Mouse (Mus musculus): ENCODE results near the gene Khdrbs2. TPM values are rescaled to one million over a fixed set of nuclear protein-coding genes. Genes with fewer than 3 reads are reported as not detected.
A peak's percentile ranks its signal among the peaks of the same experiment; 100 is the strongest.

Gene Khdrbs2
- polyA plus RNA-seq (2016; fragmentation: Nextera tagmentation; extraction: Ambion mirVana) = 10.1 and 10.8 TPM in 2 replicates

- Histone ChIP-seq H3K9ac (peak within 1 kb of the TSS; percentile 58), H3K27ac (no peak within 1 kb of the TSS), H3K4me2 (replicated peaks) (peak within 1 kb of the TSS; percentile 64), H3K9me3 (no peaks in the 10 kb centered on the region), H3K36me3 (no peaks in the 10 kb centered on the region), H3K27me3 (no peaks in the 10 kb centered on the region), H3K4me1 (0 out of 2 replicates have a peak, but pooled peaks cover 3% of the 10 kb centered on the region), H3K4me3 (peak within 1 kb of the TSS; percentile 45)
- peak; percentile 100 for ATAC-seq (ENCODE audit: insufficient number of reproducible peaks, insufficient read depth, low FRiP score, low TSS enrichment)
- WGBS = under 1% methylated on average over 48 of the region's 53 CpGs
Measured at GRCm38 (mm10) chr1:32172506-32173239, at the start of gene Khdrbs2. Khdrbs2 (plus strand) TSS chr1:32172714.

DNA sequence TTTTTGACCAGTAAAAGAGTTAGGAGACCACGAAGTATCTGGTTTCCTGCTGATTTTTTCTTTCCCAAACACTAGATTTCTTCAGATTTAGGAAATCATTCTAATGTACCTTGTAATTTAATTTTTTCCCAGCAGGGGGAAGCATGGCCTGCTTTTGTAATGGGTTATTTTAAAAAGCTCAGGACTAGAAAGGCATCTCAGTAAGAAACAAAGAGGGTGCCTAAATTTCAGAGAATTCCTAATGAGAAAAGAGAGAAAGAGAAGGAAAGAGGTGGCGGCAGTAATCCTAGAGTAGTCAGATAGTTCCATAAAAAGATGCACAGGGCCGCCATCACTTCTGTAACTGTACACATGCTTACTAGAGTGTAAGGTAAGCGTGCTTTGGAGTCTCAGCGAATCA, 2.1 kb downstream of the Khdrbs2 start:
- no peaks in the 10 kb centered on the region for H3K9me3 ChIP-seq
- no peaks in the 10 kb centered on the region for H3K27me3 ChIP-seq
- no peak for ATAC-seq (ENCODE audit: insufficient number of reproducible peaks, insufficient read depth, low FRiP score, low TSS enrichment)
- H3K4me1 ChIP-seq = 0 out of 2 replicates have a peak, but pooled peaks cover 3% of the 10 kb centered on the region
- WGBS = 56% methylated on average over 5 of the region's 5 CpGs
- H3K9ac ChIP-seq = no peak overlapping the region
- H3K4me2 ChIP-seq (replicated peaks) = peak overlapping the region; percentile 30; the same call in 1 of the 2 replicates
- no peak overlapping the region for H3K4me3 ChIP-seq
- no peaks in the 10 kb centered on the region for H3K36me3 ChIP-seq
- no peak overlapping the region for H3K27ac ChIP-seq

- Histone ChIP-seq H3K36me3 (no peaks in the 10 kb centered on the region), H3K27ac (no peak overlapping the region), H3K4me1 (no peaks in the 10 kb centered on the region), H3K9me3 (no peaks in the 10 kb centered on the region), H3K4me3 (no peak overlapping the region), H3K4me2 (replicated peaks) (no peak overlapping the region), H3K27me3 (no peaks in the 10 kb centered on the region), H3K9ac (no peak overlapping the region)
- no peak; the same call in 1 of the 2 replicates for ATAC-seq (ENCODE audit: insufficient number of reproducible peaks, insufficient read depth, low FRiP score, low TSS enrichment)
- WGBS = 61% methylated on average over 1 of the region's 1 CpGs
Measured at GRCm38 (mm10) chr1:32199664-32200260, 27.2 kb downstream of the Khdrbs2 start.

GRCm38 (mm10) chr1:32248443-32248842, 75.9 kb downstream of the Khdrbs2 start:
- Histone ChIP-seq H3K36me3 (no peaks in the 10 kb centered on the region), H3K27ac (no peak overlapping the region), H3K4me1 (no peaks in the 10 kb centered on the region), H3K9me3 (no peaks in the 10 kb centered on the region), H3K4me2 (replicated peaks) (no peak overlapping the region), H3K27me3 (no peaks in the 10 kb centered on the region), H3K4me3 (no peak overlapping the region), H3K9ac (no peak overlapping the region)
- WGBS = 91% methylated on average over 5 of the region's 5 CpGs
- no peak for ATAC-seq (ENCODE audit: insufficient number of reproducible peaks, insufficient read depth, low FRiP score, low TSS enrichment)

GRCm38 (mm10) chr1:32249602-32250001, 77.1 kb downstream of the Khdrbs2 start:
- 97% methylated on average over 2 of the region's 2 CpGs for WGBS
- ATAC-seq (ENCODE audit: insufficient number of reproducible peaks, insufficient read depth, low FRiP score, low TSS enrichment) = no peak
- Histone ChIP-seq H3K4me3 (no peak overlapping the region), H3K36me3 (no peaks in the 10 kb centered on the region), H3K27ac (no peak overlapping the region), H3K27me3 (no peaks in the 10 kb centered on the region), H3K9ac (no peak overlapping the region), H3K4me1 (no peaks in the 10 kb centered on the region), H3K4me2 (replicated peaks) (no peak overlapping the region), H3K9me3 (no peaks in the 10 kb centered on the region)

DNA sequence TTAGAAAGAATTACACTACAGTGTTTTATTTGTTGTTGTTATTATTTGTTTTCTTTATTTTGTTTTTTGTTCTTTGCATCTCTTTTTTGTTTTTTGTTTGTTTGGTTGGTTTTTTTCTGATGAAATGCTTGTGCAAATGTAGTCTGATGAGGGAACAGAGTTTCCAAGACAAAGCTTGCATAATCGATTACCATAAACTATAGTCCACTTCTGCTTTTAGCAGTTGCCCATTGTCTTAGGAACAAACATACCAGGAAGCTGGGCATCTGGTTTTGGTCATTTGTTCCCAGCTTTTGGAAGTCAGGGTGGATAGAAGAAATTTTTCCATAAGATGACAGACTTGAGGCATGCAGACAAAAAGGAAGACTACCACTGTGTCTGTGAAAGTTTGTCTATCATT, 77.8 kb downstream of the Khdrbs2 start:
- ATAC-seq (ENCODE audit: insufficient number of reproducible peaks, insufficient read depth, low FRiP score, low TSS enrichment) = no peak
- Histone ChIP-seq H3K36me3 (no peaks in the 10 kb centered on the region), H3K9me3 (no peaks in the 10 kb centered on the region), H3K27me3 (no peaks in the 10 kb centered on the region), H3K4me3 (no peak overlapping the region), H3K27ac (no peak overlapping the region), H3K4me1 (no peaks in the 10 kb centered on the region), H3K9ac (no peak overlapping the region), H3K4me2 (replicated peaks) (no peak overlapping the region)
- 95% methylated on average over 1 of the region's 1 CpGs for WGBS

DNA sequence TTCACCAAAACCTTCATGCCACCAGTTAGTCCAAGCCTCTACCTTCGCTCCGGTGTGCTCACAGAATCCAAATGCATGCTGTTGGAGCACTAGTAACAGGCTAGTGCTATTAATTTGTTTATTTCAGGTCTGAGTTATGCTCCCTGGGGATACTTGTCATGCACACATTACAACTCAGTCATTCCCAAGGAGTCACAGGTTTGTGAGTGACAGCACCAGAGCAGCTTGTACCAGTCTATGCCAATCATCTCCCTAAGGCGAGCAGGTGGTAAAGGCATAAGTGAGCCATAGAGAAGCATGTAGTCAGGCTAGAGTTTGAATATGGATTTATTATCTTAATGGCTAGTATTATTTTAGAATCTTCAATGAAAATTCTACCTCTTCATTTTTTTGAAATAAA, 86.4 kb downstream of the Khdrbs2 start:
- no peak for ATAC-seq (ENCODE audit: insufficient number of reproducible peaks, insufficient read depth, low FRiP score, low TSS enrichment)
- Histone ChIP-seq H3K36me3 (no peaks in the 10 kb centered on the region), H3K4me1 (no peaks in the 10 kb centered on the region), H3K27me3 (no peaks in the 10 kb centered on the region), H3K9ac (no peak overlapping the region), H3K9me3 (no peaks in the 10 kb centered on the region), H3K4me3 (no peak overlapping the region), H3K4me2 (replicated peaks) (no peak overlapping the region), H3K27ac (no peak overlapping the region)
- WGBS = 93% methylated on average over 3 of the region's 3 CpGs

- WGBS = 82% methylated on average over 3 of the region's 3 CpGs
- ATAC-seq (ENCODE audit: insufficient number of reproducible peaks, insufficient read depth, low FRiP score, low TSS enrichment) = no peak
- no peaks in the 10 kb centered on the region for H3K27me3 ChIP-seq
- H3K4me3 ChIP-seq = no peak overlapping the region
- no peak overlapping the region for H3K4me2 ChIP-seq (replicated peaks)
- H3K9ac ChIP-seq = no peak overlapping the region
- no peaks in the 10 kb centered on the region for H3K4me1 ChIP-seq
- H3K36me3 ChIP-seq = no peaks in the 10 kb centered on the region
- H3K27ac ChIP-seq = no peak overlapping the region
- no peaks in the 10 kb centered on the region for H3K9me3 ChIP-seq
Measured at GRCm38 (mm10) chr1:32270519-32270918, 98.0 kb downstream of the Khdrbs2 start.

- H3K9me3 ChIP-seq = no peaks in the 10 kb centered on the region
- H3K27me3 ChIP-seq = no peaks in the 10 kb centered on the region
- H3K9ac ChIP-seq = no peak overlapping the region
- no peak overlapping the region for H3K27ac ChIP-seq
- no peak overlapping the region for H3K4me2 ChIP-seq (replicated peaks)
- H3K36me3 ChIP-seq = no peaks in the 10 kb centered on the region
- no peak overlapping the region for H3K4me3 ChIP-seq
- 93% methylated on average over 1 of the region's 1 CpGs for WGBS
- no peaks in the 10 kb centered on the region for H3K4me1 ChIP-seq
- ATAC-seq (ENCODE audit: insufficient number of reproducible peaks, insufficient read depth, low FRiP score, low TSS enrichment) = no peak
Measured at GRCm38 (mm10) chr1:32294702-32295101, 122.2 kb downstream of the Khdrbs2 start.

DNA sequence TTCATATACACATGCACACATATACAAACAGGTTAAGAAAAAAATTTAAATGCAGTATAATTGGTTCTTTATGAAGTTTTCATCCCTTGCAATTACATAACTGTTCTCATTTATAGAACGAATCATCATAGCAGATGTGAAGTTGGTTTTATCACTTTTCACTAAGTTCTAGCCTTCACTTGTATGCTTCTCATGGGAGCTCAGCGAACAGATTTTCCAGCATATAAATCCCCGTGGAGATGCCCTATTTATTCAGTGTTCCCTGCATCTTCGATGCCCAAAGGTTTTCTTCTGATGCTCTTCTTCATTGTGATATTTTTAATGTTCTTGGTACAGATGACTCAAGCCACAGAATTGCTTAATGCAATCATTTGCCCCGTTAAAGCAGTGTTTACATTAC, 128.9 kb downstream of the Khdrbs2 start:
- Histone ChIP-seq H3K27ac (no peak overlapping the region), H3K9ac (no peak overlapping the region), H3K4me1 (no peaks in the 10 kb centered on the region), H3K9me3 (no peaks in the 10 kb centered on the region), H3K36me3 (no peaks in the 10 kb centered on the region), H3K4me2 (replicated peaks) (no peak overlapping the region), H3K27me3 (no peaks in the 10 kb centered on the region), H3K4me3 (no peak overlapping the region)
- no peak for ATAC-seq (ENCODE audit: insufficient number of reproducible peaks, insufficient read depth, low FRiP score, low TSS enrichment)
- WGBS = 79% methylated on average over 5 of the region's 5 CpGs

DNA sequence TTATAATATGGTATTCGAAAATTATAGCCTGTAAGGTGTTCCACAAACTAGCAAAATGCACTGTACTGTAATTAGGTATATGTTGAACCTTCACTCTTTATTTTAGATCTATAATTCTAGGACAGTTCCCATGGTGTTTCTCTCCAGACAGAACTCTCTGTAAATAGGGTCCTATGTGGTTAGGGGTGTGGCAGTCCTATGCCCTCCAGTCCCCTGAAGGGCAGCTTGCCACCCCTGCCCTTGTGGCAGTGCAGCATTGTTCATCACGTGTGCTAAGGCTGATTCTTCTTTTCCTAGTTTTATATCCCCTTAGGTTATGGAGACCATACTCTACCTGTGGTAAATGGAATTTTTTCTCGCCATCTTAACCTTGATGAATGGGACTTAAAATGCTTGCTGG, 136.6 kb downstream of the Khdrbs2 start:
- no peak overlapping the region for H3K9ac ChIP-seq
- H3K9me3 ChIP-seq = no peaks in the 10 kb centered on the region
- H3K4me3 ChIP-seq = no peak overlapping the region
- no peak for ATAC-seq (ENCODE audit: insufficient number of reproducible peaks, insufficient read depth, low FRiP score, low TSS enrichment)
- 75% methylated on average over 3 of the region's 3 CpGs for WGBS
- no peaks in the 10 kb centered on the region for H3K36me3 ChIP-seq
- no peak overlapping the region for H3K27ac ChIP-seq
- H3K4me1 ChIP-seq = no peaks in the 10 kb centered on the region
- no peak overlapping the region for H3K4me2 ChIP-seq (replicated peaks)
- no peaks in the 10 kb centered on the region for H3K27me3 ChIP-seq

- no peak for ATAC-seq (ENCODE audit: insufficient number of reproducible peaks, insufficient read depth, low FRiP score, low TSS enrichment)
- H3K9me3 ChIP-seq = no peaks in the 10 kb centered on the region
- H3K36me3 ChIP-seq = no peaks in the 10 kb centered on the region
- H3K4me3 ChIP-seq = no peak overlapping the region
- no peak overlapping the region for H3K4me2 ChIP-seq (replicated peaks)
- H3K4me1 ChIP-seq = no peaks in the 10 kb centered on the region
- no peak overlapping the region for H3K9ac ChIP-seq
- H3K27ac ChIP-seq = no peak overlapping the region
- no peaks in the 10 kb centered on the region for H3K27me3 ChIP-seq
Measured at GRCm38 (mm10) chr1:32309637-32310036, 137.1 kb downstream of the Khdrbs2 start.

Data from embryonic facial prominence, embryonic 12.5 days (tissue).